Mouse (Mus musculus) heart, adult 9 months (tissue): ENCODE data around the gene Wnk2.
"Not testable (repeated sequence)": the region's sequence is repeated elsewhere in the genome, so short reads cannot be mapped to it uniquely, and the experiment has no call there.

Experiments
- DNase-seq, 2 experiments: peaks; one replicate each; pipeline ENCODE4 v3.0.0; 2022; ENCODE audit warnings: low spot score in 2 of 2

Wnk2 gene

DNA sequence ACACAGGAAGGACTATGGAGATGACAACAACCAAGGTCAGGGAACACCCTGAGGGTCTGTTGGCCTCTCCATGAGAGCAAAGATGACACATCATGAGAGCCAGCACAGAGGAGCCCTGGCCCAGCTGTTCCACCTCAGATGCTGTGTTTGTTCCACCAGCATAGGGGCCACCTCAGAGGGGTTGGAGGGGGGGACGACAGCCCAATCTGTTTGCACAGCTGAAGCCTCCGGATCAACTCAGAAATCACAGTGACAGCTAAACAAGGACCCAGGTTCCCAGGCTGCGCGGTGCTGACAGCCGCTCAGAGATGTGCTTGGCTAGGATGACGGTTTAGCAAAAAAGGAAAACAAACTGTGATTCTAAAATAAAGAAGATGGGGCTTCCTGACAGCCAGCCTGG is 53.1 kb downstream of the Wnk2 start:
- DNase-seq, result no peak

DNA sequence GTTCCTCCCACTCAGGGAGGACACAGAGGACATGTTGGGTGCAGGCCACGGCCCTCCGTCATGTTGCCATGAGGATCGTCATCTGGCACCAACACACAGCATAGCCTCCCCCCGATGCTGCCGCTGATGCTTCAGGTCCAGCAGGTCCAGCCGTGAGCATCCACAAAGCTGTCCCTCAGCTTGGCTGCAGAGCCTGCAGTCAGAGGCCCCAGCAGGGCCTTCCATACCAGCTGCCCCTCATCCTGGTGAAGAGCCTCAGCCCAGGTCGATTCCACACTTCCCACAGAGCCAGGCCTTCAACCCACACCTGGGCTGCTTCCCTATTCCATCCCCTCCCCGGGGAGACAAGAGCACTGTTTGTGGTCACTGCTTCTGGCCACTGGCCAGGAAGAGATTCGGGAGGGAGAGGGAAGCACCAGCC is 54.3 kb downstream of the Wnk2 start:
- DNase-seq, result peak in 1 of 2 experiments; percentile 19

GRCm38 (mm10) chr13:49092596-49092995 is 55.2 kb downstream of the Wnk2 start:
- DNase-seq, result no peak

DNA sequence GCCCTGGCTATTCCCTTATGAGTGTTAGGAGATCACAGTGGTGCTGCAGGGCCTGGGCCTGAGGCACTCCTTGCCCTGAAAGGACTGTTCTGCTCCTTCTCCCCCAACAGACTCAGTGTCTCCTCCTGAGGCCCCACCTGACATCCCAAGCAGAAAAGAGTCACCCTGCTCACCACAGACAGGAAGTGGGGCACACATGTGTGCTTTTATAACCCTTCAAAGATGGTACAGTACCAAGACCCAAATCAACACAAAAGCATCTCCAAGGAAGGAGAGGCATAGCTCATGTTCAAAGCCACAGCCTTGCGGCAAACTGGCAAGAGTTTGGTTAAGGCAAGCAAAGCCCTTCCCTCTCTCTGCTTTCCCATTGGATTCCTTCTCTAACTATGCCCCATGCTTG is 57.6 kb downstream of the Wnk2 start:
- no peak for DNase-seq

DNA sequence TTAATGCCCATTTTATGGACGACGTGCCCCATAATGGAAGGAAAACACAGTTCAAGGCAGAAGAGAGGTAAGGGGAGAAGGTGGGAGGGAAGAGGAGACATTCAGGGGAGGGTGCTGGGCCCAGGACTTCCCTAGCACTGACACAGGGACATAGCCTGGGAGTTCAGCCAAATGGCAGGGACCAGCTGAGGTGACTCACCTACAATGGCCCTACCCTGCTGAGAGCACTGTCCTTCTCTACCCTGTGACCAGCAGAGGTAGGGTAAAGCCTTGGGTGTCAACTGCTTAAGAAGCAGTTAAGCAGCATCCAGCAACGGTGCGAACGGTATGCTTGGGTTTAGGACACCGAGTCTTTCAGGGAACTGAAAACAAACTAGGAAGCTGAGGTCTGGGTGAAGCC is 58.9 kb downstream of the Wnk2 start:
- DNase-seq, result peak; percentile 67 to 72

GRCm38 (mm10) chr13:49087420-49087819 is 60.4 kb downstream of the Wnk2 start:
- peak; percentile 23 to 58 for DNase-seq

- peak in 1 of 2 experiments; percentile 14 for DNase-seq
Measured at GRCm38 (mm10) chr13:49086431-49086830, 61.4 kb downstream of the Wnk2 start.

- no peak for DNase-seq
Measured at GRCm38 (mm10) chr13:49085211-49085610, 62.6 kb downstream of the Wnk2 start.

DNA sequence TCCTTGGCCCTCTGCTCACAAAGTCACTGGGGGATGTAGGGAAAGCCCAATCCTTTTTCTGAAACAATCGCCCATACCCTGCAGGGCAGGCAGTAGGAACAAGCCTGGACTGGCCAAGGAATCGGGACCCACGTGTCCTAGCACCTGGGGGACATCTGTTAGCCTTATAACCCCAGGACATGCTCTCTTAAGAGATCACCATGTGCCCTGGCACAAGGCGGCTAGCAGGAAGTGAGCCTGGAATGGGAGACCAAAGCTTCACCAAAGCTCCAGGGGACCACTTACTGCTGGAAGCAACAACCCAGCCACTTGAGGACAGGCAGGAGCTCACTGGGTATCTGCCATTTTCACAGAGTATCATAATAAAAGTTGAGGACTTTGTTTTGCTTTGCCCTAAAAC is 63.0 kb downstream of the Wnk2 start:
- no peak for DNase-seq

DNA sequence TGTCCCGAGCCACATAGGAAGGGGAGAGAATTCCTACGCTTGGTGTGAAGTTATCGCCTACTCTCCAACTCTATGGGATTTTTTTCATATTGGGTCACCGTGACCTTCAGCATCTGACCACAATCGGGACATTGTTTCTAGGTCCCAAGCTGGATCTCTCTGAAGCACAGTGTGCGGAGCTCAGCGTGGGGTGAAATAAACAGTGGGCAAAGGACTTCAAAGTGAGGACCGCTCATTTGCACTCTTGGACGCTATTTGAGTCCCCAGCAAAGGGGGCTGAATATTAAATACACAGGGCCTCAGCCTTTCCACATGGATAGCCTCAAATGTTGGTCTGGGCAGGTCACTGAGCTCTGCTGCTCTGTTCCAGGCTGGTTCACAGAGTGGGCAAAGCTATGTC is 63.9 kb downstream of the Wnk2 start:
- DNase-seq, result no peak

- no peak for DNase-seq
Measured at GRCm38 (mm10) chr13:49082151-49082879, 65.5 kb downstream of the Wnk2 start.

DNA sequence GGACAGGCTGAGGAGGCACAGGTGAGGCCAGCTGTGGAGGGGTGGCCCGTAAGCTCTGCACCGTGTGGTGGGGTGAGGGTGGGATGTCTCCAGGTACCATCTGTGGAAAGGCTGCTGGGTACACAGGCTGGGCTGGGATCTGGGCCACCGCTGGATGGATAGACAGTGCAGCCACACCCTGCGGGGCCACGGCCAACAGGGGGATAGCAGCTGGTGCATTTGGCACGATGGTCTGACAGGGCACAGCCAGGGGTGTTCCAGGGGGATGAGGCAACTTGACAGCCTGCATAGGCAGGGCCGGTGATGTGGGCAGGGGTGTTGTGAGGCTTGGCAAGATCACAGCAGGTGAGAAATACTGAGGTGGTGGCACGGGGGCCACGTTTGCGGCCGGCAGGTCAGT is 71.6 kb downstream of the Wnk2 start:
- DNase-seq, result no peak

GRCm38 (mm10) chr13:49075377-49075776 is 72.4 kb downstream of the Wnk2 start:
- no peak for DNase-seq

GRCm38 (mm10) chr13:49073295-49073694 is 74.5 kb downstream of the Wnk2 start:
- DNase-seq, result no peak

DNA sequence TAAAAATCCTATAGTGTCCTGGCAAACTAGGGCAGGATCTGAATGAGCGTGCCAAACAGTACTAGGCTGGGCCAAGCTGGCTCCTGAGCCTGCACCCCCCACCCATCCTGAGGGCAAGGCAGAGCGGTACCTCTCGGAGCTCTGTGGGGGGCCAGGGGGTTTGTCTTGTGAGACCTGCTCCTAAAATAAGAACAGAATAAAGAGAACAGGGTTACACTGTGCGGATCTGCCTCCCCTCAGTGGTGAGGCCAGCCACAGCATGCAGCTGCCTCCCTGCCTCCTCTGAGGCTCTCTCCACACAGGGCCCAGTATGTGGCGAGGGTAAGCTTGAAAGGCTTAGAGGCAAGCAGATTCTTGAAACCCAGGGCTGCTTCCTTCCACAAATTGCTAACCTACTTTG is 76.0 kb downstream of the Wnk2 start:
- DNase-seq, result no peak

DNA sequence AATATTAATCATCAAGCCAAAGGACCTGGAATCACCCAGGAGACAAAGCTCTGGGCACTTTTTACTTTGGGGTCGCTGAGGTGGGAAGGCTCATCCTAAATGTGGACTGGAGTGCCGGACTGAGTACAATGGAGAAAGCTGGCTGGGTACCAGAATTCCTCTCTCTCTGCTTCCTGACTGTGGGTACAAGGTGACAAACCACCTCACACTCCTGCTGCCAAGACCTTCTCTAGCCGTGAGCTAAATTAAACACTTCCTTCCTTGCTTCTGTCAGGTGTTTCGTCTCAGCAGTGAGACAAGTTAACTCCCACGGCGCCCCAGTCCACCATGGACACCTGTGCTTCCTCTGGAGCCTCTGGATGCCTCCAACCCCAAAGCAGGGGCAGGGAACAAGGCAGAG is 77.8 kb downstream of the Wnk2 start:
- no peak for DNase-seq

DNA sequence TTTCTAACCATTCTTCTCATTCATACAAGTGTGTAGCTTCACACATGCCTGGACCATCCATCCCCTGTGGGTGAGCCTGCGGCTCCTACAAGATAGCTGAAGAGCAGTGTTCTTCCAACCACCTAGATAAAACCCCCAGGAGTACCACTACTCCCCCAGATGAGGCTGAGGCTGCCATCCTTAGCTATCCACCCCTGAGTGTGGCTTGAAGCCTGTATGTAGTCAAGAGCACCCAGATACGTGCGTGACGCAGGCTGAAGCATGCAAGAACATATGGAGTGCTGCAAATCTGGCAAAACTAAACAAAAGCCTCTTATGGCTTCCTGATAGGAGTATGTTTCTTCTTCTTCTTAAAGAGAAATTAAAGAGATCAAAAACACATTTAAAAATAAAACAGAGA is 78.4 kb downstream of the Wnk2 start:
- no peak for DNase-seq

- DNase-seq, result no peak
Measured at GRCm38 (mm10) chr13:49064257-49064656, 83.6 kb downstream of the Wnk2 start.

- no peak for DNase-seq
Measured at GRCm38 (mm10) chr13:49060456-49060855, 87.4 kb downstream of the Wnk2 start.

- DNase-seq, result peak; percentile 18 to 32
Measured at GRCm38 (mm10) chr13:49058528-49058927, 89.3 kb downstream of the Wnk2 start.

- DNase-seq, result no peak
Measured at GRCm38 (mm10) chr13:49056304-49056703, 91.5 kb downstream of the Wnk2 start.

GRCm38 (mm10) chr13:49054753-49055152 is 93.1 kb downstream of the Wnk2 start:
- not testable (repeated sequence) for DNase-seq

GRCm38 (mm10) chr13:49053333-49053732 is 94.5 kb downstream of the Wnk2 start:
- DNase-seq, result no peak

DNA sequence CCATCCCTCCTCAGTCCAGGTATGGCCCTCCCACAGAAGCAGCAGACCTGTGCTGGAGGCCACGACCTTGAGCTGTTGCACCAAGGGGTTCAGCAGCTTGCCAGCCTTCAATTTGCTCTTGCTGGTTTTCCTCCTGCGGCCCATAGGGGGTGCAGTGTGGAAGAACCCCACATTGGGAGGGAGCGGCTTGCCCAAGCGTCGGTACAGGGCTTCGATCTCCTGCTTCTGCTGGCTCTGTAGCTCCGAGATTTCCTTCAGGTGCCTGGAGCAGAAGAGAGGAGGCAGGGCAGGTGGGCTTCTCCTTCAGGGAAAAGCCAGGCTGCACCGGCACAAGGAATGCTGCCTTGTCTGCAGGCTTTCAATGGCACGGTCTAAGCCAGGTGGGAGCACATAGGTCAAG is 95.3 kb downstream of the Wnk2 start:
- DNase-seq, result no peak
